Mouse (Mus musculus) forebrain, embryonic 14.5 days (tissue): ENCODE measurements at regions not wholly inside any gene's neighbourhood (a gene's known extent, or its start where the extent isn't known, plus 50 kb on each side); places are given as distances from the start of the nearest gene placed in this dataset.

Source experiments
- ATAC-seq: fragments of 200-750 bp; cut with Nextera tagmentation; 2 replicates; pipeline ENCODE4 v1.8.0; 2017; ENCODE audit warnings: mild to moderate bottlenecking, moderate library complexity
- DNase-seq: peaks from one replicate; pipeline ENCODE4 v3.0.0-alpha.2; 2015; ENCODE audit warnings: low spot score
- H3K27ac ChIP-seq: fragments of 300-500 bp; sonication (generic); 2 replicates; pipeline ENCODE4 v1.5.1; 2014; ENCODE audit warnings: low read depth, mild to moderate bottlenecking, control low read depth, low read length, moderate library complexity
- H3K27me3 ChIP-seq: fragments of 300-500 bp; sonication (generic); replicated peaks from 2 replicates; pipeline ENCODE4 v1.6.1; 2014; ENCODE audit warnings: low read length, control low read depth, mixed read lengths; ENCODE audit not compliant: control insufficient read depth, insufficient read depth
- H3K36me3 ChIP-seq: fragments of 300-500 bp; sonication (generic); 2 replicates; pipeline ENCODE4 v1.6.1; 2014; ENCODE audit warnings: low read length, control low read depth; ENCODE audit not compliant: control insufficient read depth, insufficient read depth
- H3K4me1 ChIP-seq: fragments of 300-500 bp; sonication (generic); 2 replicates; pipeline ENCODE4 v1.6.1; 2014; ENCODE audit warnings: antibody characterized with exemption, low read length, control low read depth; ENCODE audit not compliant: control insufficient read depth, insufficient read depth
- H3K4me2 ChIP-seq: fragments of 300-500 bp; sonication (generic); 2 replicates; pipeline ENCODE4 v1.6.1; 2014; ENCODE audit warnings: mild to moderate bottlenecking, control low read depth, low read length
- H3K4me3 ChIP-seq: fragments of 300-500 bp; sonication (generic); 2 replicates; pipeline ENCODE4 v1.5.1; 2014; ENCODE audit warnings: low read depth, low read length, control low read depth
- H3K9ac ChIP-seq: fragments of 300-500 bp; sonication (generic); 2 replicates; pipeline ENCODE4 v1.6.1; 2014; ENCODE audit warnings: mild to moderate bottlenecking, low read length, control low read depth, moderate library complexity
- H3K9me3 ChIP-seq: fragments of 300-500 bp; sonication (generic); replicated peaks from 2 replicates; pipeline ENCODE4 v1.6.1; 2016; ENCODE audit warnings: low read length, control low read depth, mixed read lengths; ENCODE audit not compliant: control insufficient read depth
- WGBS: fragments of 180-500 bp; shearing (Covaris S2); extraction: QIAGEN DNeasy Blood & Tissue Kit; methylation state at CpG from one replicate; pipeline ENCODE4 v1.1.7; 2014; 5-methylcytosine and 5-hydroxymethylcytosine counted together

GRCm38 (mm10) chr2:17841963-17842362 is 110.7 kb upstream of the Nebl start:
- no peaks in the 10 kb centered on the region for H3K36me3 ChIP-seq
- H3K9me3 ChIP-seq = no peaks in the 10 kb centered on the region
- H3K27me3 ChIP-seq = no peaks in the 10 kb centered on the region
- DNase-seq (peak; percentile 72), ATAC-seq (no peak)
- no peak overlapping the region for H3K27ac ChIP-seq
- no peak overlapping the region for H3K9ac ChIP-seq
- peaks cover 43% of the 10 kb centered on the region for H3K4me1 ChIP-seq
- WGBS = 32% methylated on average over 3 of the region's 3 CpGs
- H3K4me3 ChIP-seq = no peak overlapping the region
- H3K4me2 ChIP-seq = no peak overlapping the region

- Histone ChIP-seq H3K4me2 (no peak overlapping the region), H3K9ac (no peak overlapping the region), H3K36me3 (no peaks in the 10 kb centered on the region), H3K9me3 (no peaks in the 10 kb centered on the region), H3K27me3 (no peaks in the 10 kb centered on the region), H3K4me1 (peaks cover 43% of the 10 kb centered on the region), H3K4me3 (no peak overlapping the region), H3K27ac (0 out of 2 replicates have a peak overlapping the region, but pooled peaks have one; percentile 33)
- DNase-seq (peak; percentile 73), ATAC-seq (peak; percentile 60)
- 18% methylated on average over 2 of the region's 2 CpGs for WGBS
Observed at GRCm38 (mm10) chr2:17841546-17841945, 110.3 kb upstream of the Nebl start.

DNA sequence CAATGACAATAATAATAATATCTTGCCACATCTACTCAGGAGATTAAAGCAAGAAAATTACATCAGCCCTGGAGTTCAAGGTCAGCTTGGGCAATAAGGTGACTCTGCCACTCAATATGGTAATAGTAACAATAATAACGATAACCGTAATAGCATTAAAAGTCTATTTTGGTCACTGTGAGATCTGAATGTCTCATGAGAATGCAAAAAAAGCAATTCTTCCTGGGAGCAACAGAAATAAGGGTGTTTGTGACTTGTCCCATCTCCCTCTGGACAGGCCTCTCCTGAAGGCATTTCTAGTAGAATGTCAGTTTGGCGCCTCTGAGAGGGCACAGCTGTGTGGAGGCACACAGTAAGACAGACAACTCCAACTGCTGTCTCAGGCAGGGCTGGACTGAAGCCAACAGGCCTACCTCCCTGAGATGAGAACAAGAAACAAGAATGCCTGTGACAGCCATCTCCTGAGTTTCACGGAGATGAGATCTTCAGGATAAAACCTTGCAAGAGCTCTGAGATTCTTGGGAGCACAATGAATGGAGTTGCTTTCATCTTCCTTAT is 109.8 kb upstream of the Nebl start:
- 55% methylated on average over 4 of the region's 4 CpGs for WGBS
- Histone ChIP-seq H3K27me3 (no peaks in the 10 kb centered on the region), H3K4me3 (no peak overlapping the region), H3K9ac (no peak overlapping the region), H3K27ac (peak overlapping the region; percentile 33; the same call in 1 of the 2 replicates), H3K9me3 (no peaks in the 10 kb centered on the region), H3K4me1 (peaks cover 43% of the 10 kb centered on the region), H3K36me3 (no peaks in the 10 kb centered on the region), H3K4me2 (no peak overlapping the region)
- peak; percentile 11 for ATAC-seq
- DNase-seq = peak; percentile 64

GRCm38 (mm10) chr2:17839649-17840048 is 108.4 kb upstream of the Nebl start:
- Histone ChIP-seq H3K4me1 (peaks cover 43% of the 10 kb centered on the region), H3K27me3 (no peaks in the 10 kb centered on the region), H3K27ac (no peak overlapping the region), H3K4me2 (no peak overlapping the region; the same call in 1 of the 2 replicates), H3K4me3 (no peak overlapping the region), H3K36me3 (no peaks in the 10 kb centered on the region), H3K9me3 (0 out of 2 replicates have a peak, but pooled peaks cover 3% of the 10 kb centered on the region), H3K9ac (no peak overlapping the region)
- ATAC-seq = peak; percentile 10; the same call in 1 of the 2 replicates
- DNase-seq = peak; percentile 22
- WGBS = 51% methylated on average over 4 of the region's 4 CpGs

GRCm38 (mm10) chr2:17838859-17839581 is 107.8 kb upstream of the Nebl start:
- Histone ChIP-seq H3K4me2 (peak overlapping the region; percentile 26), H3K4me1 (peaks cover 43% of the 10 kb centered on the region), H3K27me3 (no peaks in the 10 kb centered on the region), H3K9ac (no peak overlapping the region), H3K9me3 (0 out of 2 replicates have a peak, but pooled peaks cover 3% of the 10 kb centered on the region), H3K4me3 (no peak overlapping the region), H3K27ac (peak overlapping the region; percentile 27; the same call in 1 of the 2 replicates), H3K36me3 (no peaks in the 10 kb centered on the region)
- WGBS = 13% methylated on average over 20 of the region's 20 CpGs
- ATAC-seq (peak; percentile 54), DNase-seq (peak; percentile 81)

GRCm38 (mm10) chr2:17838381-17838680 is 107.1 kb upstream of the Nebl start:
- WGBS = 55% methylated on average over 7 of the region's 7 CpGs
- H3K9me3 ChIP-seq = 0 out of 2 replicates have a peak, but pooled peaks cover 3% of the 10 kb centered on the region
- H3K4me2 ChIP-seq = peak overlapping the region; percentile 20; the same call in 1 of the 2 replicates
- no peak overlapping the region for H3K27ac ChIP-seq
- no peaks in the 10 kb centered on the region for H3K27me3 ChIP-seq
- DNase-seq = no peak
- H3K36me3 ChIP-seq = no peaks in the 10 kb centered on the region
- no peak for ATAC-seq
- H3K9ac ChIP-seq = no peak overlapping the region
- peaks cover 43% of the 10 kb centered on the region for H3K4me1 ChIP-seq
- H3K4me3 ChIP-seq = no peak overlapping the region

DNA sequence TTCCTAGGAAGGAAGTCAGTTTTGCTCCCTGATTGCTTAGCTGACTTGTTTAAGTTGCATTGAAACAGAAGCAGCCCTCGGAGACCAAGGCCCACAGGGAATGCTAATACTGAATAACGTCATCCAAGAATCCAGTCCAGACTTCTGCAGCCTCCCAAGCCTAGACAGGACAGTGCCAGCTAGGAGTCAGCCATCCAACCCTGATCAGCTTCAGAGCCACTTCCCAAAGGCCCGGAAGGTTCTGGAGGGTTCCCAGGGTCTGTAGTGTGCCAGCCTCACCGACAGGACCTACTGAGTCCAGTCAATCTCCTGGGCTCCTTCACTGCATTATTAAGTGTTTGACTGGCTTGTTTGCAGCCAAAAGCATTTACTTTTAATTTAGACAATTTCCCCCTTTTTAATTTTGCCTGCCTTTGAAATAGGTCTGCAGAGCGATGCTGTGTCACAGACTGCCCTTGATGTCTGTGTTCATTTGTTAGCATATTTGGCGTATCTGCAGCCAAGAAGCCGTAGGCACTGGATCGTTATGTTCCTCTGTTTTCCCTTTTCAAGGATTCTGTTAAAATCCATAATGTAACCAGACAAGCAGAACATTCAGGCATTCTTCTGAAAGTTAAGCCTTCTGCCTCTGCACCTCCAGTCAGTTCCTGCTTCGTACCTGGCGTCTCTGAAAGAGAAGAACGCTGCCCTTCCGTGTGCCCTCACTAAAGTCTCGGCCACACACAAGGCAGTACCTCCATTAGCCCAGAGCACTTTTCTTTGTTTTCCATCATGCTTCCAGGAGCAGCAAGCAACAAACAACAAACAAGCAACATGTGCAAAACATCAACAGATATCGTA is 106.5 kb upstream of the Nebl start:
- Histone ChIP-seq H3K4me3 (no peak overlapping the region), H3K9me3 (peaks cover 3% of the 10 kb centered on the region; the same call in 1 of the 2 replicates), H3K4me2 (peak overlapping the region; percentile 20; the same call in 1 of the 2 replicates), H3K27me3 (no peaks in the 10 kb centered on the region), H3K4me1 (peaks cover 43% of the 10 kb centered on the region), H3K27ac (no peak overlapping the region), H3K9ac (no peak overlapping the region), H3K36me3 (no peaks in the 10 kb centered on the region)
- DNase-seq (peak; percentile 34), ATAC-seq (no peak)
- WGBS = 39% methylated on average over 14 of the region's 14 CpGs

DNA sequence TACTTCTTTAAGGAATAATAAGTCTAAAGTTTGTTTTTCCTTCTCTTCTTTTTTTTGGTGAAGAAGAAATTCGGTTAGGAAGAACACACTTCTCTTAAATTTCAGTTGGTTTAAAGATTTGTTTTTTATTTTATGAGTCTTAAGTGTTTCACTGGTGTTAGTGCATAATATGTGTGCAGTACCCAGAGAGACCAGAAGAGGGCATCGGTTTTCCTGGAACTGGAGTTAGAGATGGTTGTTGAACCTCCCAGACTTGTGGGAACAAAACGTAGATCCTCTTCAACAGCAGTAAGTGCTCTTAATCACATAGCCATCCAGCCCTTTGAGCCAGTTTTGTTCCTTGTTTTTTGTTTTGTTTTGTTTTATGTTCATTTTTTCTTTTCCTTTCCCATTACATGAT is 101.5 kb upstream of the Nebl start:
- Histone ChIP-seq H3K36me3 (no peaks in the 10 kb centered on the region), H3K27ac (no peak overlapping the region), H3K27me3 (no peaks in the 10 kb centered on the region), H3K4me3 (no peak overlapping the region), H3K9me3 (peaks cover 3% of the 10 kb centered on the region; the same call in 1 of the 2 replicates), H3K9ac (no peak overlapping the region), H3K4me2 (no peak overlapping the region), H3K4me1 (peaks cover 5% of the 10 kb centered on the region)
- WGBS = 81% methylated on average over 3 of the region's 3 CpGs
- DNase-seq = no peak
- no peak for ATAC-seq
